Mouse (Mus musculus): Measurements from ENCODE around the gene Bmp2k. TPM values are rescaled to one million over a fixed set of nuclear protein-coding genes. Genes with fewer than 3 reads are reported as not detected.

Gene Bmp2k
- polyA plus RNA-seq, 1 experiment from 2014 or later, result 15.2 TPM

- Histone ChIP-seq H3K27me3 (ENCODE audit: insufficient read depth, low read length) (peaks cover 4% of the 10 kb centered on the region; the same call in 1 of the 2 replicates), H3K36me3 (replicated peaks; ENCODE audit: insufficient read depth, low read length) (no peaks in the 10 kb centered on the region), H3K9me3 (ENCODE audit: low read length) (no peaks in the 10 kb centered on the region), H3K9ac (replicated peaks) (no peak overlapping the region), H3K4me1 (ENCODE audit: insufficient read depth) (peaks cover 21% of the 10 kb centered on the region), H3K4me2 (ENCODE audit: low read depth, low read length) (no peak overlapping the region), H3K27ac (ENCODE audit: low read depth) (no peak overlapping the region), H3K4me3 (ENCODE audit: low read depth, low read length) (no peak overlapping the region)
- TF ChIP-seq EP300 (IDR thresholded peaks at IDR 0.05; ENCODE audit: low read depth) (no peak), CTCF (IDR thresholded peaks at IDR 0.05; ENCODE audit: low read depth) (no peak)
- 73% methylated on average over 3 of the region's 3 CpGs for WGBS (ENCODE audit: insufficient replicate concordance)
- no peak for DNase-seq
- no peak for ATAC-seq
Observed at GRCm38 (mm10) chr5:96976150-96976549, 21.3 kb upstream of the Bmp2k start.

- Histone ChIP-seq H3K27me3 (ENCODE audit: insufficient read depth, low read length) (peaks cover 4% of the 10 kb centered on the region; the same call in 1 of the 2 replicates), H3K9ac (replicated peaks) (no peak overlapping the region), H3K4me1 (ENCODE audit: insufficient read depth) (peaks cover 37% of the 10 kb centered on the region), H3K36me3 (replicated peaks; ENCODE audit: insufficient read depth, low read length) (no peaks in the 10 kb centered on the region), H3K27ac (ENCODE audit: low read depth) (peak overlapping the region; percentile 64), H3K4me2 (ENCODE audit: low read depth, low read length) (peak overlapping the region; percentile 36), H3K9me3 (ENCODE audit: low read length) (no peaks in the 10 kb centered on the region), H3K4me3 (ENCODE audit: low read depth, low read length) (peak overlapping the region; percentile 5; the same call in 1 of the 2 replicates)
- TF ChIP-seq CTCF (IDR thresholded peaks at IDR 0.05; ENCODE audit: low read depth) (no peak), EP300 (IDR thresholded peaks at IDR 0.05; ENCODE audit: low read depth) (no peak)
- WGBS (ENCODE audit: insufficient replicate concordance), result 28% methylated on average over 13 of the region's 13 CpGs
- DNase-seq (no peak), ATAC-seq (0 out of 2 replicates have a peak, but pooled peaks have one; percentile 10)
Observed at GRCm38 (mm10) chr5:96979296-96980007, 18.0 kb upstream of the Bmp2k start.

DNA sequence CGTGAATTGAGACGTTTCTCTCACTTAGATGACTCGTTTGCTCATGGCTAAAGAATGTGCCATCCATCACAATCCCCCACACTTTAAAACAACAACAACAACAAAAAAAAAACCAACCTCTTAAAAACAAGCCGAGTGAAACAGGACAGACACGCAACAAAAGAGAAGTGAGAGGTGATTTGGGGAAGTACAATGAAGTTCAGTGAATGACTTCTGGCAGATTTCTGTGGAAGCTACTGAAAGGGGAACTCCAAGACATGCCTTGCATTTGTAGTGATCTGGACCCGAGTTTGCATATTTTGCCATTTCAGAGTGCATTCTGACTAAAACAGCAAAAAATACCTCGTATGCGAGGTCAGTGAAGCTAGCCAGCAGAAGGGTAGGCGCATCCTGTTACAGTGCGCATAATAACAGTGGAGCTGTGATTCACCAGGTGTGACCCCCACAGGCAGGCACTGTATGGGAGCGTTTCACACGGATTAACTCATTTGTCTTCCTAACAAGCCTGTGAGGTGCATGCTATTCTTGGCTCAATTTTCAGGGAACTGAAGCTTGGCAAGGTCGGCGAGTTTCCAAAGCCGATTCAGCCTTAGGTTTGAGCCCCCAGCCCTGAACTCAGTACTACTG, 17.4 kb upstream of the Bmp2k start:
- Histone ChIP-seq H3K27ac (ENCODE audit: low read depth) (peak overlapping the region; percentile 64), H3K4me3 (ENCODE audit: low read depth, low read length) (0 out of 2 replicates have a peak overlapping the region, but pooled peaks have one; percentile 5), H3K4me1 (ENCODE audit: insufficient read depth) (peaks cover 34% of the 10 kb centered on the region), H3K9me3 (ENCODE audit: low read length) (no peaks in the 10 kb centered on the region), H3K27me3 (ENCODE audit: insufficient read depth, low read length) (peaks cover 4% of the 10 kb centered on the region; the same call in 1 of the 2 replicates), H3K9ac (replicated peaks) (no peak overlapping the region), H3K4me2 (ENCODE audit: low read depth, low read length) (peak overlapping the region; percentile 36), H3K36me3 (replicated peaks; ENCODE audit: insufficient read depth, low read length) (no peaks in the 10 kb centered on the region)
- ATAC-seq, result peak; percentile 49
- WGBS (ENCODE audit: insufficient replicate concordance), result 15% methylated on average over 15 of the region's 15 CpGs
- DNase-seq, result no peak
- no peak; the same call in 1 of the 2 replicates for TF ChIP-seq EP300 (IDR thresholded peaks at IDR 0.05; ENCODE audit: low read depth)
- no peak for TF ChIP-seq CTCF (IDR thresholded peaks at IDR 0.05; ENCODE audit: low read depth)

- TF ChIP-seq EP300 (IDR thresholded peaks at IDR 0.05; ENCODE audit: low read depth), result no peak
- TF ChIP-seq CTCF (IDR thresholded peaks at IDR 0.05; ENCODE audit: low read depth), result no peak
- DNase-seq (no peak), ATAC-seq (no peak)
- Histone ChIP-seq H3K9ac (replicated peaks) (no peak overlapping the region), H3K4me1 (ENCODE audit: insufficient read depth) (peaks cover 32% of the 10 kb centered on the region), H3K27ac (ENCODE audit: low read depth) (no peak overlapping the region), H3K4me3 (ENCODE audit: low read depth, low read length) (no peak overlapping the region), H3K4me2 (ENCODE audit: low read depth, low read length) (no peak overlapping the region), H3K27me3 (ENCODE audit: insufficient read depth, low read length) (peaks cover 4% of the 10 kb centered on the region; the same call in 1 of the 2 replicates), H3K36me3 (replicated peaks; ENCODE audit: insufficient read depth, low read length) (no peaks in the 10 kb centered on the region), H3K9me3 (ENCODE audit: low read length) (no peaks in the 10 kb centered on the region)
- WGBS (ENCODE audit: insufficient replicate concordance), result 53% methylated on average over 3 of the region's 3 CpGs
Observed at GRCm38 (mm10) chr5:96981987-96982386, 15.5 kb upstream of the Bmp2k start.

GRCm38 (mm10) chr5:96983142-96983541, 14.3 kb upstream of the Bmp2k start:
- no peak for DNase-seq
- H3K9ac ChIP-seq (replicated peaks), result no peak overlapping the region
- 50% methylated on average over 7 of the region's 7 CpGs for WGBS (ENCODE audit: insufficient replicate concordance)
- no peak for ATAC-seq
- no peaks in the 10 kb centered on the region for H3K9me3 ChIP-seq (ENCODE audit: low read length)
- no peak for TF ChIP-seq CTCF (IDR thresholded peaks at IDR 0.05; ENCODE audit: low read depth)
- TF ChIP-seq EP300 (IDR thresholded peaks at IDR 0.05; ENCODE audit: low read depth), result no peak
- H3K27ac ChIP-seq (ENCODE audit: low read depth), result no peak overlapping the region
- no peak overlapping the region for H3K4me3 ChIP-seq (ENCODE audit: low read depth, low read length)
- peaks cover 32% of the 10 kb centered on the region for H3K4me1 ChIP-seq (ENCODE audit: insufficient read depth)
- H3K36me3 ChIP-seq (replicated peaks; ENCODE audit: insufficient read depth, low read length), result no peaks in the 10 kb centered on the region
- H3K27me3 ChIP-seq (ENCODE audit: insufficient read depth, low read length), result peaks cover 4% of the 10 kb centered on the region; the same call in 1 of the 2 replicates
- peak overlapping the region; percentile 19 for H3K4me2 ChIP-seq (ENCODE audit: low read depth, low read length)

DNA sequence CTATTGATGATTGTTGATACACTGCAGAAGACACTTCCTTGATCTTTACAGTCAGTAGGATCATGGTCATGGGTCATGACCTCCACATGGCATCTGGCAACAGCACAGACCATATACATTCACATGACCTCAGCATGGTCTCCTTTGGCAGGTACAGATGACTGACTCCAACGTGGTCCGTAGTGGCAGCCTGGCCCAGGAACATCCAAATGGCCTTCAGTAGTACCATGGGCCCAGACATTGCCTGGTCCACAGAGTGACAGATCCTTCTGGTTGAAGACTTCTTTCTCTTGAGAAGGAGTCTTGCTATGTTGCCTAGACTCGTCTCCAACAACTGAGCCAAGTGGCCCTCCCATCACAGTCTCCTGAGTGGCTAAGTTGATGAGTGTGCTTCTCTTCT, 10.6 kb upstream of the Bmp2k start:
- Histone ChIP-seq H3K27ac (ENCODE audit: low read depth) (no peak overlapping the region), H3K4me2 (ENCODE audit: low read depth, low read length) (no peak overlapping the region), H3K9ac (replicated peaks) (no peak overlapping the region), H3K36me3 (replicated peaks; ENCODE audit: insufficient read depth, low read length) (no peaks in the 10 kb centered on the region), H3K27me3 (ENCODE audit: insufficient read depth, low read length) (no peaks in the 10 kb centered on the region), H3K4me1 (ENCODE audit: insufficient read depth) (peaks cover 25% of the 10 kb centered on the region), H3K4me3 (ENCODE audit: low read depth, low read length) (no peak overlapping the region), H3K9me3 (ENCODE audit: low read length) (no peaks in the 10 kb centered on the region)
- no peak for TF ChIP-seq EP300 (IDR thresholded peaks at IDR 0.05; ENCODE audit: low read depth)
- TF ChIP-seq CTCF (IDR thresholded peaks at IDR 0.05; ENCODE audit: low read depth), result no peak
- WGBS (ENCODE audit: insufficient replicate concordance), result 92% methylated on average over 3 of the region's 3 CpGs
- DNase-seq (no peak), ATAC-seq (no peak)
